Mouse (Mus musculus) liver, embryonic 16.5 days (tissue): ENCODE measurements at regions not wholly inside any gene's neighbourhood (a gene's known extent, or its start where the extent isn't known, plus 50 kb on each side); places are given as distances from the start of the nearest gene placed in this dataset.

ENCODE experiments used
- ATAC-seq: fragments of 200-750 bp; cut with Nextera tagmentation; 2 replicates; pipeline ENCODE4 v1.8.0; 2017; ENCODE audit warnings: low read depth, mild to moderate bottlenecking, moderate number of reproducible peaks, moderate library complexity
- H3K27ac ChIP-seq: fragments of 300-500 bp; sonication (generic); 2 replicates; pipeline ENCODE4 v1.5.1; 2014; ENCODE audit warnings: mild to moderate bottlenecking, low read length
- H3K27me3 ChIP-seq: fragments of 300-500 bp; sonication (generic); 2 replicates; pipeline ENCODE4 v1.6.1; 2014; ENCODE audit warnings: low read depth, low read length, mixed read lengths; ENCODE audit not compliant: control insufficient read depth, insufficient read depth
- H3K36me3 ChIP-seq: fragments of 300-500 bp; sonication (generic); 2 replicates; pipeline ENCODE4 v1.6.1; 2014; ENCODE audit warnings: mild to moderate bottlenecking; ENCODE audit not compliant: control insufficient read depth, insufficient read depth
- H3K4me1 ChIP-seq: fragments of 300-500 bp; sonication (generic); 2 replicates; pipeline ENCODE4 v1.6.1; 2014; ENCODE audit warnings: low read depth, low read length, mixed read lengths; ENCODE audit not compliant: control insufficient read depth
- H3K4me2 ChIP-seq: fragments of 300-500 bp; sonication (generic); 2 replicates; pipeline ENCODE4 v1.6.1; 2014; ENCODE audit warnings: low read depth, low read length, mixed read lengths
- H3K4me3 ChIP-seq: fragments of 300-500 bp; sonication (generic); 2 replicates; pipeline ENCODE4 v1.5.1; 2014; ENCODE audit warnings: low read depth, mild to moderate bottlenecking, low read length
- H3K9ac ChIP-seq: fragments of 300-500 bp; sonication (generic); 2 replicates; pipeline ENCODE4 v1.6.1; 2014; ENCODE audit warnings: low read depth, low read length
- H3K9me3 ChIP-seq: fragments of 300-500 bp; sonication (generic); replicated peaks from 2 replicates; pipeline ENCODE4 v1.6.1; 2016; ENCODE audit warnings: low read length; ENCODE audit not compliant: control insufficient read depth
- WGBS: fragments of 180-500 bp; shearing (Covaris S2); extraction: QIAGEN DNeasy Blood & Tissue Kit; methylation state at CpG from one replicate; pipeline ENCODE4 v1.1.7; 2014; ENCODE audit not compliant: insufficient replicate concordance; 5-methylcytosine and 5-hydroxymethylcytosine counted together

- no peak overlapping the region for H3K4me3 ChIP-seq
- no peak overlapping the region for H3K9ac ChIP-seq
- H3K4me2 ChIP-seq = no peak overlapping the region
- H3K36me3 ChIP-seq = no peaks in the 10 kb centered on the region
- no peaks in the 10 kb centered on the region for H3K4me1 ChIP-seq
- H3K27me3 ChIP-seq = no peaks in the 10 kb centered on the region
- no peak for ATAC-seq
- 56% methylated on average over 4 of the region's 4 CpGs for WGBS
- H3K27ac ChIP-seq = no peak overlapping the region
- no peaks in the 10 kb centered on the region for H3K9me3 ChIP-seq
These were observed 119.3 kb downstream of the Btg1 start for GRCm38 (mm10) chr10:96735885-96736628.

GRCm38 (mm10) chr10:96737972-96738371, 121.2 kb downstream of the Btg1 start:
- ATAC-seq = no peak
- 51% methylated on average over 6 of the region's 6 CpGs for WGBS

GRCm38 (mm10) chr10:96738606-96739005, 121.8 kb downstream of the Btg1 start:
- no peaks in the 10 kb centered on the region for H3K27me3 ChIP-seq
- no peak overlapping the region for H3K9ac ChIP-seq
- no peak overlapping the region for H3K27ac ChIP-seq
- no peak overlapping the region for H3K4me3 ChIP-seq
- no peaks in the 10 kb centered on the region for H3K4me1 ChIP-seq
- WGBS = 75% methylated on average over 5 of the region's 5 CpGs
- no peaks in the 10 kb centered on the region for H3K9me3 ChIP-seq
- ATAC-seq = no peak
- no peak overlapping the region for H3K4me2 ChIP-seq
- no peaks in the 10 kb centered on the region for H3K36me3 ChIP-seq

More at GRCm38 (mm10) chr10:96737972-96738371, 121.2 kb downstream of the Btg1 start:
- H3K27me3 ChIP-seq = no peaks in the 10 kb centered on the region
- H3K36me3 ChIP-seq = no peaks in the 10 kb centered on the region
- no peak overlapping the region for H3K9ac ChIP-seq
- no peak overlapping the region for H3K4me2 ChIP-seq
- H3K27ac ChIP-seq = no peak overlapping the region
- no peaks in the 10 kb centered on the region for H3K4me1 ChIP-seq
- no peak overlapping the region for H3K4me3 ChIP-seq
- no peaks in the 10 kb centered on the region for H3K9me3 ChIP-seq

GRCm38 (mm10) chr10:96744167-96744777, 127.5 kb downstream of the Btg1 start:
- 44% methylated on average over 11 of the region's 11 CpGs for WGBS

GRCm38 (mm10) chr10:96747015-96747663, 130.3 kb downstream of the Btg1 start:
- no peaks in the 10 kb centered on the region for H3K27me3 ChIP-seq
- WGBS = 69% methylated on average over 9 of the region's 9 CpGs
- no peak overlapping the region for H3K27ac ChIP-seq
- H3K4me2 ChIP-seq = no peak overlapping the region
- no peaks in the 10 kb centered on the region for H3K4me1 ChIP-seq
- H3K9ac ChIP-seq = no peak overlapping the region
- ATAC-seq = no peak
- no peak overlapping the region for H3K4me3 ChIP-seq
- no peaks in the 10 kb centered on the region for H3K36me3 ChIP-seq
- no peaks in the 10 kb centered on the region for H3K9me3 ChIP-seq

More at GRCm38 (mm10) chr10:96744167-96744777, 127.5 kb downstream of the Btg1 start:
- Histone ChIP-seq H3K4me2 (no peak overlapping the region), H3K27ac (no peak overlapping the region), H3K27me3 (no peaks in the 10 kb centered on the region), H3K9ac (no peak overlapping the region), H3K4me3 (no peak overlapping the region), H3K9me3 (no peaks in the 10 kb centered on the region), H3K4me1 (no peaks in the 10 kb centered on the region), H3K36me3 (no peaks in the 10 kb centered on the region)
- no peak for ATAC-seq

- H3K9ac ChIP-seq = no peak overlapping the region
- no peak overlapping the region for H3K27ac ChIP-seq
- 33% methylated on average over 5 of the region's 5 CpGs for WGBS
- no peak for ATAC-seq
- H3K4me2 ChIP-seq = no peak overlapping the region
- no peaks in the 10 kb centered on the region for H3K27me3 ChIP-seq
- H3K4me1 ChIP-seq = no peaks in the 10 kb centered on the region
- no peaks in the 10 kb centered on the region for H3K36me3 ChIP-seq
- H3K9me3 ChIP-seq = no peaks in the 10 kb centered on the region
- no peak overlapping the region for H3K4me3 ChIP-seq
These were observed 134.1 kb downstream of the Btg1 start for GRCm38 (mm10) chr10:96750861-96751260.

GRCm38 (mm10) chr10:96751580-96752264, 134.9 kb downstream of the Btg1 start:
- Histone ChIP-seq H3K4me3 (no peak overlapping the region), H3K4me2 (no peak overlapping the region)

GRCm38 (mm10) chr10:96752531-96752930, 135.7 kb downstream of the Btg1 start:
- H3K4me1 ChIP-seq = no peaks in the 10 kb centered on the region
- H3K4me3 ChIP-seq = no peak overlapping the region
- ATAC-seq = no peak
- H3K36me3 ChIP-seq = no peaks in the 10 kb centered on the region
- 76% methylated on average over 5 of the region's 5 CpGs for WGBS
- H3K27ac ChIP-seq = no peak overlapping the region
- no peak overlapping the region for H3K9ac ChIP-seq
- no peak overlapping the region for H3K4me2 ChIP-seq
- no peaks in the 10 kb centered on the region for H3K27me3 ChIP-seq
- H3K9me3 ChIP-seq = no peaks in the 10 kb centered on the region

More at GRCm38 (mm10) chr10:96751580-96752264, 134.9 kb downstream of the Btg1 start:
- no peak overlapping the region for H3K27ac ChIP-seq
- no peaks in the 10 kb centered on the region for H3K36me3 ChIP-seq
- H3K9me3 ChIP-seq = no peaks in the 10 kb centered on the region
- peak; percentile 69 for ATAC-seq
- no peaks in the 10 kb centered on the region for H3K4me1 ChIP-seq
- H3K27me3 ChIP-seq = no peaks in the 10 kb centered on the region
- 10% methylated on average over 12 of the region's 12 CpGs for WGBS
- no peak overlapping the region for H3K9ac ChIP-seq
